Mouse (Mus musculus) urinary bladder, postnatal 36 days (tissue): Measurements from ENCODE around the gene Fgfr2.
A peak's percentile ranks its signal among the peaks of the same experiment; 100 is the strongest.

ENCODE experiments used
- DNase-seq, 2 experiments: peaks; one replicate each; pipeline ENCODE4 v3.0.0; 2022; ENCODE audit warnings: low spot score in 2 of 2, mixed read lengths in 1 of 2

Fgfr2 gene

GRCm38 (mm10) chr7:133123244-133123998 lies at the start of gene Fgfr2:
Gene Fgfr2, minus strand, starts transcription at chr7:133123350.
- DNase-seq, result peak; percentile 56 to 66

GRCm38 (mm10) chr7:133171403-133172032 lies 48.4 kb upstream of the Fgfr2 start:
- DNase-seq, result peak in 1 of 2 experiments; percentile 58

- no peak for DNase-seq
Measured at GRCm38 (mm10) chr7:133168928-133169327, 45.8 kb upstream of the Fgfr2 start.

- DNase-seq, result no peak
Measured at GRCm38 (mm10) chr7:133167903-133168302, 44.8 kb upstream of the Fgfr2 start.

- DNase-seq, result no peak
Measured at GRCm38 (mm10) chr7:133164770-133165169, 41.6 kb upstream of the Fgfr2 start.

GRCm38 (mm10) chr7:133163011-133163410 lies 39.9 kb upstream of the Fgfr2 start:
- DNase-seq, result no peak

- DNase-seq, result no peak
Measured at GRCm38 (mm10) chr7:133162131-133162530, 39.0 kb upstream of the Fgfr2 start.

- no peak for DNase-seq
Measured at GRCm38 (mm10) chr7:133161362-133162080, 38.4 kb upstream of the Fgfr2 start.

GRCm38 (mm10) chr7:133159519-133159918 lies 36.4 kb upstream of the Fgfr2 start:
- DNase-seq, result no peak

GRCm38 (mm10) chr7:133155621-133156020 lies 32.5 kb upstream of the Fgfr2 start:
- no peak for DNase-seq

GRCm38 (mm10) chr7:133154846-133155245 lies 31.7 kb upstream of the Fgfr2 start:
- DNase-seq, result no peak

GRCm38 (mm10) chr7:133139689-133140336 lies 16.7 kb upstream of the Fgfr2 start:
- no peak for DNase-seq

GRCm38 (mm10) chr7:133133552-133133951 lies 10.4 kb upstream of the Fgfr2 start:
- DNase-seq, result no peak

- DNase-seq, result no peak
Measured at GRCm38 (mm10) chr7:133132702-133133101, 9.6 kb upstream of the Fgfr2 start.

- DNase-seq, result no peak
Measured at GRCm38 (mm10) chr7:133124701-133125485, 1.7 kb upstream of the Fgfr2 start.

GRCm38 (mm10) chr7:133123999-133124700 lies 1.0 kb upstream of the Fgfr2 start, which contains the start of gene Ctbp2:
Gene Ctbp2, minus strand, starts transcription at chr7:133124354.
- peak; percentile 87 to 88 for DNase-seq

- DNase-seq, result peak; percentile 43 to 48
Measured at GRCm38 (mm10) chr7:133122379-133123243, 539 bp downstream of the Fgfr2 start.

- DNase-seq, result peak; percentile 40 to 48
Measured at GRCm38 (mm10) chr7:133121661-133122378, 1.3 kb downstream of the Fgfr2 start.

- DNase-seq, result no peak
Measured at GRCm38 (mm10) chr7:133121080-133121607, 2.0 kb downstream of the Fgfr2 start.
